8 mouse cellular contexts compared by ENCODE assay signal in the genomic region with DNA sequence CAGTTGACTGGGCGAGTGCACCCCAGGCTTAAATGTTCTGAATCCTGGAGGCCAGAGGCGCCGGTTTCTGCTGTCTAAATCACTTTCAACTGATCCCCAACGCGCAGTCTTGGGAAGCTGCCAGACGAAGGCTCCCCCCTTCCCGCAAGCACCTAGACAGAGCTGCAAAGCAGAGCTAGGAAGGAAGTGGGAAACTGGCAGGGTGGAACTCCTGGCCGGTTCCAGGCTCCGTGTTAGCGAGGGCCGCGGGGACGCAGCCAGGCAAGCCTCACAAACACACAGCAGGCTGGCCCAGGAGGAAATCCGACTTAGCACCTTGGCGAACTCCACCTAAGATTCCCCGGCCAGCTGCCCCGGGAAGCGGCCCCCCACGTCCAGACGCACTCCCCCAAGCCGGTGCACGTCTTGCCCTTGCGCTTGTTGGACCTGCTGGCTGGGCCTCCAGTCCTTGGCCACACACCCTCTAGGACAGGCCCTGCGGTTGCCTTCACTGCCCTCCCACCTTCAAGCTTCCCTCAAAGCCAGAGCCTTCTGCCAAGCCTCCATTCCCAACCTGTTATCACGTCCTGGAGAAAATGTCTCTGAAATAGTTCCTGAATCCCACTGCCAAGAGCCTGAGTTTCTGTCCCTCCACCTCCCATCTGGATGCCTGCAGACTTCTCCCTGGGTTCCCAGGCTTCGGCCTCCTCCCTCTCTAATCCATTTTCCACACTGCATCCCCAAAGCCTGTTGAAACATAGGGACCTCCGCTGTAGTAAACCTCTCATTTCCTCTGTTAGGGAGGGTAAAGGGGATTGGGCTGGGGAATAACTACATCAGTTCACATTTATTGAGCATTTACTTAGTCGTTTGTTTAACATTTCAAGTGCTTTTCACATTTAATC.
DNase-seq lines count a peak whose midpoint lies in the region; ATAC-seq lines count a peak whose summit lies in the region.

No protein-coding gene starts in this region.

- H3K4me1 ChIP-seq in intestine, embryonic 15.5 days (replicated peaks) = peaks cover 19% of the 10 kb centered on the region
- H3K4me1 ChIP-seq in liver, embryonic 16.5 days (ENCODE audit: control insufficient read depth, low read depth, low read length) = no peaks in the 10 kb centered on the region; the same call in 1 of the 2 replicates

- H3K36me3 ChIP-seq in intestine, embryonic 15.5 days = no peaks in the 10 kb centered on the region
- H3K36me3 ChIP-seq in liver, embryonic 16.5 days (ENCODE audit: control insufficient read depth, insufficient read depth) = no peaks in the 10 kb centered on the region

- H3K4me3 ChIP-seq in intestine, embryonic 15.5 days (replicated peaks) = peak overlapping the region; percentile 9
- no peak overlapping the region for H3K4me3 ChIP-seq in liver, embryonic 16.5 days (ENCODE audit: low read depth, low read length)

- 28% methylated on average over 25 of the region's 28 CpGs for WGBS in intestine, embryonic 15.5 days
- 41% methylated on average over 28 of the region's 28 CpGs for WGBS in liver, embryonic 16.5 days (ENCODE audit: insufficient replicate concordance)

- no peaks in the 10 kb centered on the region for H3K9me3 ChIP-seq in intestine, embryonic 15.5 days
- H3K9me3 ChIP-seq in liver, embryonic 16.5 days (replicated peaks; ENCODE audit: control insufficient read depth, low read length) = no peaks in the 10 kb centered on the region

- no peaks in the 10 kb centered on the region for H3K27me3 ChIP-seq in intestine, embryonic 15.5 days (replicated peaks)
- H3K27me3 ChIP-seq in liver, embryonic 16.5 days (ENCODE audit: control insufficient read depth, insufficient read depth, low read depth, low read length) = no peaks in the 10 kb centered on the region

- peak overlapping the region; percentile 38 for H3K27ac ChIP-seq in intestine, embryonic 15.5 days
- H3K27ac ChIP-seq in liver, embryonic 16.5 days (ENCODE audit: low read length) = no peak overlapping the region

- DNase-seq in left cerebral cortex, adult 18-20 months (ENCODE audit: low spot score in 2 of 2) = peak; percentile 28 to 31
- DNase-seq in left cerebral cortex, adult 11 months (ENCODE audit: low spot score) = no peak
- DNase-seq in embryo, embryonic 11 days = peak; percentile 44
- peak; percentile 98 for DNase-seq in heart, adult 11 months
- peak; percentile 51 for DNase-seq in ovary, adult 18-20 months (ENCODE audit: low spot score)
- no peak for DNase-seq in spleen, postnatal 36 days (ENCODE audit: low spot score in 2 of 2)

- peak; percentile 68 for ATAC-seq in intestine, embryonic 15.5 days
- ATAC-seq in liver, embryonic 16.5 days (ENCODE audit: low read depth) = no peak

- peak overlapping the region; percentile 53 for H3K4me2 ChIP-seq in intestine, embryonic 15.5 days (replicated peaks)
- H3K4me2 ChIP-seq in liver, embryonic 16.5 days (ENCODE audit: low read depth, low read length) = peak overlapping the region; percentile 33; the same call in 1 of the 2 replicates

- H3K9ac ChIP-seq in intestine, embryonic 15.5 days = peak overlapping the region; percentile 20
- H3K9ac ChIP-seq in liver, embryonic 16.5 days (ENCODE audit: low read depth, low read length) = no peak overlapping the region

Comparison
In these comparisons a context has a peak if more than half of its experiments do, and no peak if none do; other contexts are left out.
1. DNase-seq: peak in left cerebral cortex, adult 18-20 months (2 of 2), embryo, embryonic 11 days (single experiment), heart, adult 11 months (single experiment) and ovary, adult 18-20 months (single experiment); none in left cerebral cortex, adult 11 months (single experiment) and spleen, postnatal 36 days (0 of 2).